Mouse (Mus musculus) embryonic facial prominence, embryonic 11.5 days (tissue): Measurements from ENCODE around the gene Kdm4b. TPM values are rescaled to one million over a fixed set of nuclear protein-coding genes. Genes with fewer than 3 reads are reported as not detected.

Experiments used
- ATAC-seq: fragments of 200-750 bp; cut with Nextera tagmentation; replicated peaks from 2 replicates; pipeline ENCODE4 v1.8.0; 2017; ENCODE audit warnings: low read depth; ENCODE audit not compliant: insufficient number of reproducible peaks, low FRiP score, low TSS enrichment
- DNase-seq: peaks from one replicate; pipeline ENCODE4 v3.0.0-alpha.2; 2015; ENCODE audit warnings: low spot score
- H3K27ac ChIP-seq: fragments of 300-500 bp; sonication (generic); replicated peaks from 2 replicates; pipeline ENCODE4 v1.5.1; 2014; ENCODE audit warnings: mild to moderate bottlenecking, low read depth, low read length, control low read depth
- H3K27me3 ChIP-seq: fragments of 300-500 bp; sonication (generic); 2 replicates; pipeline ENCODE4 v1.6.1; 2014; ENCODE audit warnings: mild to moderate bottlenecking, low read length, moderate library complexity, mixed read lengths; ENCODE audit not compliant: control insufficient read depth, insufficient read depth
- H3K36me3 ChIP-seq: fragments of 300-500 bp; sonication (generic); replicated peaks from 2 replicates; pipeline ENCODE4 v1.6.1; 2014; ENCODE audit warnings: low read depth, mild to moderate bottlenecking, low read length, moderate library complexity, mixed read lengths; ENCODE audit not compliant: control insufficient read depth, insufficient read depth
- H3K4me1 ChIP-seq: fragments of 300-500 bp; sonication (generic); 2 replicates; pipeline ENCODE4 v1.6.1; 2014; ENCODE audit warnings: low read length, mixed read lengths; ENCODE audit not compliant: control insufficient read depth, insufficient read depth
- H3K4me2 ChIP-seq: fragments of 300-500 bp; sonication (generic); 2 replicates; pipeline ENCODE4 v1.6.1; 2014; ENCODE audit warnings: low read depth, mild to moderate bottlenecking, control low read depth, low read length, moderate library complexity
- H3K4me3 ChIP-seq: fragments of 300-500 bp; sonication (generic); 2 replicates; pipeline ENCODE4 v1.5.1; 2014; ENCODE audit warnings: low read depth, low read length, control low read depth
- H3K9ac ChIP-seq: fragments of 300-500 bp; sonication (generic); replicated peaks from 2 replicates; pipeline ENCODE4 v1.6.1; 2014; ENCODE audit warnings: mild to moderate bottlenecking, control low read depth, low read length
- H3K9me3 ChIP-seq: fragments of 300-500 bp; sonication (generic); replicated peaks from 2 replicates; pipeline ENCODE4 v1.6.1; 2016; ENCODE audit warnings: mild to moderate bottlenecking, low read length, inconsistent platforms, mixed read lengths; ENCODE audit not compliant: control insufficient read depth
- WGBS: fragments of 180-500 bp; shearing (Covaris S2); extraction: QIAGEN DNeasy Blood & Tissue Kit; methylation state at CpG from one replicate; pipeline ENCODE4 v1.1.7; 2014; 5-methylcytosine and 5-hydroxymethylcytosine counted together
- polyA plus RNA-seq: library from polyadenylated mRNA; unstranded; fragments of >200 nt; fragmentation: Nextera tagmentation; extraction: Ambion mirVana; gene quantifications from 2 replicates; pipeline ENCODE4 v1.2.1, GENCODE M21; 2014

Kdm4b gene
- polyA plus RNA-seq = 27.3 and 28.2 TPM in 2 replicates

- H3K4me3 ChIP-seq = peak within 1 kb of the TSS; percentile 87
- DNase-seq = peak; percentile 99
- H3K36me3 ChIP-seq = peaks cover 3% of the 10 kb centered on the region; the same call in 1 of the 2 replicates
- no peaks in the 10 kb centered on the region for H3K27me3 ChIP-seq
- peaks cover 5% of the 10 kb centered on the region; the same call in 1 of the 2 replicates for H3K4me1 ChIP-seq
- H3K27ac ChIP-seq = peak within 1 kb of the TSS; percentile 74
- peak within 1 kb of the TSS; percentile 90 for H3K9ac ChIP-seq
- peak within 1 kb of the TSS; percentile 88 for H3K4me2 ChIP-seq
- peak; percentile 100 for ATAC-seq
- under 1% methylated on average over 51 of the region's 57 CpGs for WGBS
- H3K9me3 ChIP-seq = no peaks in the 10 kb centered on the region
Observed at GRCm38 (mm10) chr17:56325450-56326152, at the start of gene Kdm4b. TSS of gene Kdm4b (plus strand) at chr17:56326062.

GRCm38 (mm10) chr17:56276643-56277566 is 49.0 kb upstream of the Kdm4b start, which contains the start of gene Ticam1:
TSS of gene Ticam1 (minus strand) at chr17:56276786.
- H3K27me3 ChIP-seq = no peaks in the 10 kb centered on the region
- no peaks in the 10 kb centered on the region for H3K9me3 ChIP-seq
- peak within 1 kb of the TSS; percentile 43 for H3K27ac ChIP-seq
- no peaks in the 10 kb centered on the region; the same call in 1 of the 2 replicates for H3K4me1 ChIP-seq
- DNase-seq (peak; percentile 96), ATAC-seq (peak; percentile 88)
- H3K4me3 ChIP-seq = peak within 1 kb of the TSS; percentile 42
- 6% methylated on average over 21 of the region's 21 CpGs for WGBS
- peak within 1 kb of the TSS; percentile 64 for H3K9ac ChIP-seq
- H3K36me3 ChIP-seq = peaks cover 4% of the 10 kb centered on the region
- peak within 1 kb of the TSS; percentile 70 for H3K4me2 ChIP-seq

GRCm38 (mm10) chr17:56277567-56277893 is 48.3 kb upstream of the Kdm4b start:
- peak overlapping the region; percentile 43; the same call in 1 of the 2 replicates for H3K27ac ChIP-seq
- ATAC-seq = no peak
- peak overlapping the region; percentile 70; the same call in 1 of the 2 replicates for H3K4me2 ChIP-seq
- no peak for DNase-seq
- H3K4me1 ChIP-seq = no peaks in the 10 kb centered on the region; the same call in 1 of the 2 replicates
- H3K4me3 ChIP-seq = no peak overlapping the region
- H3K36me3 ChIP-seq = peaks cover 4% of the 10 kb centered on the region
- no peaks in the 10 kb centered on the region for H3K9me3 ChIP-seq
- no peak overlapping the region for H3K9ac ChIP-seq
- WGBS = 45% methylated on average over 2 of the region's 2 CpGs
- H3K27me3 ChIP-seq = no peaks in the 10 kb centered on the region

- no peak overlapping the region for H3K4me3 ChIP-seq
- H3K4me2 ChIP-seq = no peak overlapping the region
- ATAC-seq (no peak), DNase-seq (no peak)
- WGBS = 93% methylated on average over 5 of the region's 5 CpGs
- H3K4me1 ChIP-seq = no peaks in the 10 kb centered on the region; the same call in 1 of the 2 replicates
- H3K9ac ChIP-seq = no peak overlapping the region
- peaks cover 4% of the 10 kb centered on the region for H3K36me3 ChIP-seq
- no peaks in the 10 kb centered on the region for H3K27me3 ChIP-seq
- no peak overlapping the region for H3K27ac ChIP-seq
- no peaks in the 10 kb centered on the region for H3K9me3 ChIP-seq
Observed at GRCm38 (mm10) chr17:56278340-56278739, 47.5 kb upstream of the Kdm4b start.

GRCm38 (mm10) chr17:56279481-56280155 is 46.2 kb upstream of the Kdm4b start:
- 87% methylated on average over 12 of the region's 12 CpGs for WGBS
- Histone ChIP-seq H3K27me3 (no peaks in the 10 kb centered on the region), H3K4me2 (no peak overlapping the region), H3K4me1 (no peaks in the 10 kb centered on the region; the same call in 1 of the 2 replicates), H3K4me3 (no peak overlapping the region), H3K36me3 (peaks cover 7% of the 10 kb centered on the region), H3K9ac (no peak overlapping the region), H3K27ac (no peak overlapping the region), H3K9me3 (no peaks in the 10 kb centered on the region)
- no peak for ATAC-seq
- DNase-seq = no peak

GRCm38 (mm10) chr17:56281193-56281592 is 44.7 kb upstream of the Kdm4b start:
- Histone ChIP-seq H3K27ac (no peak overlapping the region), H3K9ac (no peak overlapping the region), H3K4me2 (no peak overlapping the region), H3K9me3 (no peaks in the 10 kb centered on the region), H3K4me1 (no peaks in the 10 kb centered on the region), H3K36me3 (peaks cover 7% of the 10 kb centered on the region), H3K27me3 (no peaks in the 10 kb centered on the region), H3K4me3 (no peak overlapping the region)
- 90% methylated on average over 12 of the region's 12 CpGs for WGBS
- ATAC-seq (no peak), DNase-seq (no peak)

- Histone ChIP-seq H3K27me3 (no peaks in the 10 kb centered on the region), H3K4me3 (no peak overlapping the region), H3K36me3 (peaks cover 7% of the 10 kb centered on the region), H3K9me3 (no peaks in the 10 kb centered on the region), H3K27ac (no peak overlapping the region), H3K4me2 (no peak overlapping the region), H3K9ac (no peak overlapping the region), H3K4me1 (peaks cover 3% of the 10 kb centered on the region; the same call in 1 of the 2 replicates)
- 89% methylated on average over 4 of the region's 4 CpGs for WGBS
- no peak for ATAC-seq
- no peak for DNase-seq
Observed at GRCm38 (mm10) chr17:56282802-56283201, 43.1 kb upstream of the Kdm4b start.
